Mouse (Mus musculus) forebrain, postnatal 0 days (tissue): ENCODE measurements around the gene Kcnh1. TPM values are rescaled to one million over a fixed set of nuclear protein-coding genes. Genes with fewer than 3 reads are reported as not detected.

ENCODE experiments used
- ATAC-seq: fragments of 200-750 bp; cut with Nextera tagmentation; 2 replicates; pipeline ENCODE4 v1.8.0; 2017; ENCODE audit warnings: mild to moderate bottlenecking, moderate library complexity
- DNase-seq: peaks from one replicate; pipeline ENCODE4 v3.0.0-alpha.2; 2015
- H3K27ac ChIP-seq: fragments of 300-500 bp; sonication (generic); 2 replicates; pipeline ENCODE4 v1.5.1; 2014; ENCODE audit warnings: low read depth, mild to moderate bottlenecking, antibody characterized with exemption, low read length, moderate library complexity, mixed read lengths
- H3K27me3 ChIP-seq: fragments of 300-500 bp; sonication (generic); 2 replicates; pipeline ENCODE4 v1.6.1; 2014; ENCODE audit warnings: mild to moderate bottlenecking, low read length, mixed read lengths; ENCODE audit not compliant: insufficient read depth
- H3K36me3 ChIP-seq: fragments of 300-500 bp; sonication (generic); 2 replicates; pipeline ENCODE4 v1.6.1; 2014; ENCODE audit warnings: mild to moderate bottlenecking, moderate library complexity; ENCODE audit not compliant: insufficient read depth
- H3K4me1 ChIP-seq: fragments of 300-500 bp; sonication (generic); 2 replicates; pipeline ENCODE4 v1.6.1; 2014; ENCODE audit warnings: antibody characterized with exemption; ENCODE audit not compliant: insufficient read depth
- H3K4me2 ChIP-seq: fragments of 300-500 bp; sonication (generic); 2 replicates; pipeline ENCODE4 v1.6.1; 2014; ENCODE audit warnings: low read depth, mild to moderate bottlenecking, moderate library complexity
- H3K4me3 ChIP-seq: fragments of 300-500 bp; sonication (generic); 2 replicates; pipeline ENCODE4 v1.5.1; 2014; ENCODE audit warnings: low read depth, low read length, mixed read lengths
- H3K9ac ChIP-seq: fragments of 300-500 bp; sonication (generic); 2 replicates; pipeline ENCODE4 v1.6.1; 2014; ENCODE audit warnings: mild to moderate bottlenecking
- H3K9me3 ChIP-seq: fragments of 300-500 bp; sonication (generic); 2 replicates; pipeline ENCODE4 v1.6.1; 2016; ENCODE audit warnings: low read length
- CTCF ChIP-seq: sonication (generic); IDR thresholded peaks from 2 replicates; pipeline ENCODE4 v1.5.1; 2016; ENCODE audit warnings: antibody characterized with exemption, control low read depth, low read depth
- WGBS: fragments of 180-500 bp; shearing (Covaris S2); extraction: QIAGEN DNeasy Blood & Tissue Kit; methylation state at CpG from one replicate; pipeline ENCODE4 v1.1.7; 2014; 5-methylcytosine and 5-hydroxymethylcytosine counted together
- polyA plus RNA-seq: library from polyadenylated mRNA; unstranded; fragments of >200 nt; fragmentation: Nextera tagmentation; extraction: Ambion mirVana; gene quantifications from 2 replicates; pipeline ENCODE4 v1.2.1, GENCODE M21; 2015
- total RNA-seq: library from RNA; depleted of rRNA; stranded (reverse); fragments of >200 nt; gene quantifications from 2 replicates; pipeline ENCODE4 v1.2.3, GENCODE M21; 2014

Gene Kcnh1
- total and polyA plus RNA-seq, 2 experiments from 2014 or later = 2.3 to 5.7 TPM

DNA sequence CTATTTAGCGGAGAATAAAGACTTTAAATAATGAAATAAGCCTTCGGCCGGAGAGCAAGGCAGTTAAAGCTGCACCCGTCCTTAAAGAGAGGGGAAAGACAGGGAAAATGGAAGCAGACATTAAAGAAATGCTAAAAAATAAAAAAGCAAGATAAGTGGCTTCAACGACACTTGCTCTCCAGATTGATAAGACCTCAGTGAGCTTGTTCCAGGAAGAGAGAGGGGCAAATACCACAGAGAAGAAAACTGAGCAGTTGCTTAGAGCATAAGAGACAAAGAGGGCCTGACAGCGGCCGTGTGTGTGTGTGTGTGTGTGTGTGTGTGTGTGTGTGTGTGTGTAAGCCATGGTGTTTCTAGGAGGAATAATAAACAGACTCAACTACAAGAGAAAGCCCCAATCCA is 123.0 kb downstream of the Kcnh1 start:
- no peak overlapping the region for H3K27ac ChIP-seq
- WGBS = 23% methylated on average over 7 of the region's 7 CpGs
- H3K4me1 ChIP-seq = 0 out of 2 replicates have a peak, but pooled peaks cover 6% of the 10 kb centered on the region
- H3K36me3 ChIP-seq = no peaks in the 10 kb centered on the region
- no peak overlapping the region for H3K4me3 ChIP-seq
- H3K9me3 ChIP-seq = no peaks in the 10 kb centered on the region
- DNase-seq (no peak), ATAC-seq (peak; percentile 23; the same call in 1 of the 2 replicates)
- no peaks in the 10 kb centered on the region for H3K27me3 ChIP-seq
- H3K4me2 ChIP-seq = no peak overlapping the region
- no peak overlapping the region for H3K9ac ChIP-seq
- no peak for TF ChIP-seq CTCF

DNA sequence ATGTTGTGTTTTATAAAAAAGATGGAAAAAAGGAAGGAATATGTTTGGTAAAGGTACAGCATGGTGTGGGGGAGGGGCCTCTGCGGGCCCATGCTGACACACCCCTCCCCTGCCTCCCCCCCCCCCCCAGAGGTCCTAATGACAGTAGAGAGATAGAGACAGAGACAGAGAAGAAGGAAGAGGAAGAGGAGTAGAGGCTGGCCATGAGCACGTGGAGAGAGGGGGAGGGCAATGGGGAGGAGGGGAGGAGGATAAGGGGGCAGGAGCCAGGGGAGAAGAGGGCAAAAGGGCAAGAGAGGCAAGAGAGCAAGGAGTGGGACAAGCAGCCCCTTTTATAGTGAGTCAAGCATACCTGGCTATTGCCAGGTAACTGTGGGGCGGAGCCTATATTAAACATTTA is 123.5 kb downstream of the Kcnh1 start:
- Histone ChIP-seq H3K36me3 (no peaks in the 10 kb centered on the region), H3K9ac (no peak overlapping the region), H3K27ac (no peak overlapping the region), H3K4me2 (no peak overlapping the region), H3K4me3 (no peak overlapping the region), H3K9me3 (no peaks in the 10 kb centered on the region), H3K4me1 (0 out of 2 replicates have a peak, but pooled peaks cover 6% of the 10 kb centered on the region), H3K27me3 (no peaks in the 10 kb centered on the region)
- DNase-seq (no peak), ATAC-seq (no peak)
- TF ChIP-seq CTCF = no peak
- WGBS = 71% methylated on average over 3 of the region's 3 CpGs

DNA sequence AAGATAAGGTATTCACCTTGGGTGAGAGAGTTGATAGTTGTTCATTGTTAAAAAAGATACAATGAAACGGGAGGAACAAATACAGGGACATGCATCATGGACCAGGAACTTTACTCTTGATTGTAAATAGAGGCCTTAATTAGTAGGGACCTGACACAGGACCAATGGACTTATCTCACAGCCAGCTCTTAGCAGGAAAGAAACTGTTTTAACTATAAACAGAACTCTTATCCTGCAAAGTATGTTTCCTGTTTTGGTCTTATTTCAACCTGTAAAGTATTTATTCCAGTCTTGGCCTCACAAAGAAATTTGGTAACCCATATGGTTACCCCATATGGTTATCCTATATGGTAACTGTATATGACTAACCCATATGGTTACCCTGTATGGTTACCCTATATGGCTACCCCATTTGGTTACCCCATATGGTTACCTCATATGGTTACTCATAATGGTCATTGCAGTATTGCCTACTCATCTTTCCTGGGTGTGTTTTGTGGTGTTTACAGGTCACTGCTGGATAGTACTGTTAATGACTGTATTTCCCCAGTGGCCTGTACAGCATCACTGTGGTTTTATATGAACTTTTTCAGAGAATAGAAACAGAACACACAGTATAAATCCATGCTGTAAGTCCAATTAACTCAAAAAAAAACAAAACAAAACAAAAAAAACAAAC is 125.0 kb downstream of the Kcnh1 start:
- Histone ChIP-seq H3K4me3 (no peak overlapping the region), H3K9me3 (no peaks in the 10 kb centered on the region), H3K36me3 (no peaks in the 10 kb centered on the region), H3K4me1 (0 out of 2 replicates have a peak, but pooled peaks cover 6% of the 10 kb centered on the region), H3K27ac (no peak overlapping the region), H3K4me2 (no peak overlapping the region), H3K9ac (no peak overlapping the region), H3K27me3 (no peaks in the 10 kb centered on the region)
- DNase-seq (no peak), ATAC-seq (no peak)
- WGBS = 71% methylated on average over 1 of the region's 1 CpGs
- TF ChIP-seq CTCF = no peak

DNA sequence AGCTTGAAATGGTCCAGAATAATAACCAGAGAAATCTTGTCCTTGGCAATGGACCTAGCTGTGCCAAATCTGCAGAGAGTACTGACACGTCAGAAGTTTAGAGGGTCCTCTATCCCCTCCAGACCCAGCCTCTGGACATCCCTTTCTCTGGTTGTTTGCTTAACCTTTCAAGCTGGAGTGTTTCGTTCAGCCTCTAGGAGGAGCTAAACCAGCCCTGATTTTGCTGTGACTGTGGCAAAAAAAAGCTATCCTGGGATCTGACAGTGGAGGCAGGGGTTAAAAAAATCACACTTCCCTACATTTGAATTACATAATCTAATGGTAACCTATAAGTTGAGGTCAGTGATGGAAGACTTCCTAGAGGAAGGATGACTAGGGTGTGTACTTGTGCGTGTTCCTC is 133.6 kb downstream of the Kcnh1 start:
- 68% methylated on average over 3 of the region's 3 CpGs for WGBS
- no peak for DNase-seq

DNA sequence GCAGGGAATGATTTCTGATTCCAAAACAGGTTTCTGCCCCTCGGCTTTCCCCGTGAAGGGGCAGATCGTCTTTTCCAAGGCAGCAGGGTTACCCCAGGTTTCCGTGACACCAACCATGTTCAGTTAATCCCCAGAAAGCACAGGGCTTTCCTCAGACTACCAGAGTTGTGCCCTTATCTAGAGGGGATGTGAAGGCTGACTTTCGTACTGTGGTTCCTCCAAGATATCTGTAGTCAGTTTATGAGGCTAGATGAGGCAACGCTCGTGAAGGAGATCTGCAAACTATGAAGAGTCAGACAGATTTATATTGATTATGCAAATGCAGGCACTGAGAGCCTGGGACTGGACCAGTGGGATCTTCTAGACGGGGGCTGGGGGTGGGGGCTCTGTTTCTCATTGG is 136.5 kb downstream of the Kcnh1 start:
- 92% methylated on average over 8 of the region's 8 CpGs for WGBS
- no peak for TF ChIP-seq CTCF
- no peaks in the 10 kb centered on the region for H3K4me1 ChIP-seq
- no peak overlapping the region for H3K9ac ChIP-seq
- H3K4me3 ChIP-seq = no peak overlapping the region
- H3K27me3 ChIP-seq = no peaks in the 10 kb centered on the region
- no peak for ATAC-seq
- no peaks in the 10 kb centered on the region for H3K9me3 ChIP-seq
- no peak overlapping the region for H3K27ac ChIP-seq
- no peaks in the 10 kb centered on the region for H3K36me3 ChIP-seq
- H3K4me2 ChIP-seq = no peak overlapping the region
- no peak for DNase-seq

More for the DNA sequence above, 133.6 kb downstream of the Kcnh1 start:
- H3K9ac ChIP-seq = no peak overlapping the region
- no peak for ATAC-seq
- H3K27ac ChIP-seq = no peak overlapping the region
- no peaks in the 10 kb centered on the region for H3K27me3 ChIP-seq
- no peaks in the 10 kb centered on the region for H3K9me3 ChIP-seq
- H3K4me1 ChIP-seq = no peaks in the 10 kb centered on the region
- TF ChIP-seq CTCF = peak; percentile 36
- no peak overlapping the region for H3K4me2 ChIP-seq
- no peak overlapping the region for H3K4me3 ChIP-seq
- H3K36me3 ChIP-seq = no peaks in the 10 kb centered on the region

DNA sequence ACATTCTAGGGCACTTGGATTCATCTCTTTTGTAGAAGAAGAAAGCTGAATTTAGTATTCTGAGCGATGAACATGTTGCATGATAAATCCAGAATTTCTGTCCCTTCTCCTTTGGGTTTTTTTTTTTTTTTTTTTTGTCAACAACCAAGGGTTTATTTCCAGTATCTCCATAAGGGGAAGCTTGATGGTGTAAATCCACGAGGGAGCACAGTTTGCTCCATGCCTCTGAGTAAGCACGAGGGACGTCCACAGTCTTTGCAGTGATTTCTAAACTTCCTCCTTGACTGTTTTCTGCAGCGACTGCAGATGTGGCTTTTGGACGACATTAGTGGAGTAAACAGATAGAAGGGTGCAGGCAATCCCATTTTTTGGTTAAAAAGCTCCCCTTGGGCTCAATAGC is 140.6 kb downstream of the Kcnh1 start:
- Histone ChIP-seq H3K9me3 (no peaks in the 10 kb centered on the region), H3K9ac (no peak overlapping the region), H3K27me3 (no peaks in the 10 kb centered on the region), H3K4me1 (no peaks in the 10 kb centered on the region), H3K36me3 (no peaks in the 10 kb centered on the region), H3K4me2 (no peak overlapping the region), H3K4me3 (no peak overlapping the region), H3K27ac (no peak overlapping the region)
- ATAC-seq (no peak), DNase-seq (no peak)
- TF ChIP-seq CTCF = no peak
- 78% methylated on average over 6 of the region's 6 CpGs for WGBS

DNA sequence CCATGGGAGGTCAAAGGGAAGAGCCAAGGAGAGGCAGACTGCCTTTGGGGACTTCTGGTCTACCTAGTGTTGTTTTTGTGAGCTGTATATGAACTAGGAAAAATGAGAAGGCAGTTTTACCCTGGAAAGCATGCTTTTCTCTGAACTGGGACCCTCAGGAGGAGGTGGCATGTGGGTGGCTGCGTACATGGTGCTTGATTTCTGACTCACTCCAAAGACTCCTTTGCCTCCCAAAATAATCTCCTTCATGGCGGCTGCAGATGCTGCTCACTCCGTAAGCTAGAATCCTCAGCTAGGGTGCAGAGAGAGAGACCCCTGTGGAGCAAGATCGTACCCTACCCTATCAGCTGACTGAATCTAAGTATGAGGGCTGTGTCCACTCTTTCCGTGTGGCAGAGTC is 145.5 kb downstream of the Kcnh1 start:
- Histone ChIP-seq H3K4me2 (no peak overlapping the region), H3K36me3 (no peaks in the 10 kb centered on the region), H3K27me3 (no peaks in the 10 kb centered on the region), H3K27ac (no peak overlapping the region), H3K4me1 (no peaks in the 10 kb centered on the region), H3K9ac (no peak overlapping the region), H3K4me3 (no peak overlapping the region), H3K9me3 (no peaks in the 10 kb centered on the region; the same call in 1 of the 2 replicates)
- 87% methylated on average over 5 of the region's 5 CpGs for WGBS
- DNase-seq (no peak), ATAC-seq (no peak)
- no peak for TF ChIP-seq CTCF
